Mouse (Mus musculus): Measurements from ENCODE around the gene Zan. TPM values are rescaled to one million over a fixed set of nuclear protein-coding genes. Genes with fewer than 3 reads are reported as not detected.
A peak's percentile ranks its signal among the peaks of the same experiment; 100 is the strongest.

Zan gene
- polyA plus RNA-seq (2012; ENCODE audit: insufficient read depth, insufficient read length, low replicate concordance, missing spikeins) = not detected in 2 replicates

DNA sequence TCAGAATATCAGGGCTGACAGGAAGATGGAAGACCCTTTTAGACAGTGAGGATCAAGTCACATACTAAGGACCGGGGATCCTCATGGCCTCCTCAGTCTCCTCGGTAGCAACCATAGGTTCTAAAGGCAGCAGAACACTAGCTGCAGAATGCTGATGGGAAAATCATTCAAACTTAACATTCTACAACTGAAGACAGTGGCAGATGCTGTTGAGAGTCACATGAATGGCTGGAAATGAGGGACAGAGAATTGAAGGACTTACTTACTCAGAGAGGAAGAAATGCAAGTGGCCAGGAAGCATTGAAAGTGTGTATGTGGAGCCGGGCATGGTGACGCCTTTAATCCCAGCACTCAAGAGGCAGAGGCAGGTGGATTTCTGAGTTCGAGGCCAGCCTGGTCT, at the start of gene Zan:
Gene Zan (minus strand): TSS at position 101 of the 400 bp plus-strand sequence.
- WGBS = 87% methylated on average over 5 of the region's 5 CpGs

DNA sequence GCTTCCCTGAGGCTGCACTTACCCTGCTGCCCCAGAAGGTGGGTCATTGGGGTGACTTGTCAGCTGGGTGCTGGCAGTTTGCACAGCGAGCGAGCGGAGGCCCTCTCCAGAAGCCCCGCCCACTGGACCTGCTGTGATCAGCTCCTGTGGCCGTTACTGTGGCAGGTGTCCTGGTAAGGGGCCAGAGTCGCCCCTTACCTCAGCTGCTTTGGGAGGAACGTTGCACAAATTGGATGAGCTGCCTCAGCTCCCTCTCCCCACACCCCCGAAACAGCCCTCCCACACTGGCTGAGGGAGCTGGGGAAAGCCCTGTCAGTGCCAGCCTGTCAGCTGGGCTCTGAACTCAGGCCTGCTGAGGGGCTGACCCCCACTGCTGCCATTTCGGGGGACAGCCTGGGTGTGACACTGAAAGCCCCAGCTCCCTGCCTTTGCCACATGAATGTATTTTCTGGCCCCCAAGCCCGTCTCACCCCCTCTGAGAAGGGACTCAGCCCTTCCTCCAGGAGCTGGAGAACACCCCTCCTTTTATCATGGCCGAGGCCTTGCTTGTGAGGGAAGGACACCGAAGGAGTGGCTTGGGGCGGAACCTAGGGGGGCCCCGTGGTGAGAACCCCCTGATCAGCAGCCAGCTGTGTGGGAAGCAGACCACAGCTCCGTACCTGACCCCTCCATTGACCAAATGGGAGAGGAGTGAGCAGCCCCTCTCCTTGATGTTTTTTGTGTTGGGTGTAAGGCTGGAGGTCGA, 49.5 kb upstream of the Zan start:
- TF ChIP-seq POLR2A (IDR thresholded peaks at IDR 0.05; ENCODE audit: insufficient read depth, low read depth, low read length) = no peak
- TF ChIP-seq CTCF (IDR thresholded peaks at IDR 0.05; ENCODE audit: insufficient read depth, low read depth, low read length) = no peak
- 19% methylated on average over 16 of the region's 16 CpGs for WGBS
- Histone ChIP-seq H3K4me3 (ENCODE audit: insufficient read depth, low read depth, low read length) (no peak overlapping the region), H3K27ac (ENCODE audit: insufficient read depth, low read depth, low read length) (peak overlapping the region; percentile 70), H3K4me1 (ENCODE audit: control insufficient read depth, insufficient read depth, low read length) (peaks cover 74% of the 10 kb centered on the region)

More for the DNA sequence above, at the start of gene Zan:
- Histone ChIP-seq H3K4me3 (ENCODE audit: insufficient read depth, low read depth, low read length) (no peak within 1 kb of the TSS), H3K4me1 (ENCODE audit: control insufficient read depth, insufficient read depth, low read length) (no peaks in the 10 kb centered on the region), H3K27ac (ENCODE audit: insufficient read depth, low read depth, low read length) (no peak within 1 kb of the TSS)
- TF ChIP-seq POLR2A (IDR thresholded peaks at IDR 0.05; ENCODE audit: insufficient read depth, low read depth, low read length) (no peak), CTCF (IDR thresholded peaks at IDR 0.05; ENCODE audit: insufficient read depth, low read depth, low read length) (no peak)

DNA sequence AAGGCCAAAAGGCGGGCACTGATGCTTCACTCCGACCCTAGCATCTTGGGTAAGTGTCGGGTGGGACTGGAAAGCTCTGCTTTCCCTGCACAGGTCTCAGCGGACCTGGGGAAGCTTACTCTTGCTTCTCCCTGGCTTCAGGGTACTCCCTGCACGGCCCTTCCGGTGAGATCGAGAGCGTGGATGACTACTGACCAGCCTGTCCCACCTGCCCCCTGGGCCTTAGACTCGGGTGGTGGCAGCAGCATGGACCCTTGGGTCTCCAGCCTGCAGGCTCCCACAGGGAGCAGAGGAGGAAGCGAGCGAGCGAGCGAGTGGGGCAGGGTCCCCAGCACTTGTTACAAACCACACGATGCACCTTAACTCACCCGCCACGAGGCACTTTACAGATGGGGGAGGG, 48.6 kb upstream of the Zan start:
- H3K4me1 ChIP-seq (ENCODE audit: control insufficient read depth, insufficient read depth, low read length) = peaks cover 74% of the 10 kb centered on the region
- H3K4me3 ChIP-seq (ENCODE audit: insufficient read depth, low read depth, low read length) = no peak overlapping the region
- TF ChIP-seq CTCF (IDR thresholded peaks at IDR 0.05; ENCODE audit: insufficient read depth, low read depth, low read length) (no peak), POLR2A (IDR thresholded peaks at IDR 0.05; ENCODE audit: insufficient read depth, low read depth, low read length) (no peak)
- 69% methylated on average over 16 of the region's 16 CpGs for WGBS
- no peak overlapping the region for H3K27ac ChIP-seq (ENCODE audit: insufficient read depth, low read depth, low read length)

DNA sequence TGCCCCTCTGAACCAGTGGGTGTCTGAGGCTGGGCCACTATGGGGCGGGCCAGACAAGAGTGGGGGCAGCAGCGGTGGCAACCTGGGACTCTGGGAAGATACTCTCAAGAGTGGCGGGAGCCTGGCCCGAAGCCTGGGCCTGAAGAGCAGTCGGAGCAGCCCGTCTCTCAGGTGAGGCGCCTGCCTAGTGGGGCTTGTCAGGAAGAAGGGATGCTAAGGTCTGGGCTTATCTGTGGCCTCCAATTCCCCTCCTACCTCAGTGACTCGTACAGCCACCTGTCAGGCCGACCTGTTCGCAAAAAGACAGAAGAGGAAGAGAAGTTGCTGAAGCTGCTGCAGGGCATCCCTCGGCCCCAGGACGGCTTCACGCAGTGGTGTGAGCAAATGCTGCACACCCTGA, 47.8 kb upstream of the Zan start:
- H3K4me1 ChIP-seq (ENCODE audit: control insufficient read depth, insufficient read depth, low read length) = peaks cover 67% of the 10 kb centered on the region
- no peak overlapping the region for H3K4me3 ChIP-seq (ENCODE audit: insufficient read depth, low read depth, low read length)
- WGBS = 88% methylated on average over 13 of the region's 13 CpGs
- TF ChIP-seq POLR2A (IDR thresholded peaks at IDR 0.05; ENCODE audit: insufficient read depth, low read depth, low read length) (no peak), CTCF (IDR thresholded peaks at IDR 0.05; ENCODE audit: insufficient read depth, low read depth, low read length) (no peak)
- no peak overlapping the region for H3K27ac ChIP-seq (ENCODE audit: insufficient read depth, low read depth, low read length)

DNA sequence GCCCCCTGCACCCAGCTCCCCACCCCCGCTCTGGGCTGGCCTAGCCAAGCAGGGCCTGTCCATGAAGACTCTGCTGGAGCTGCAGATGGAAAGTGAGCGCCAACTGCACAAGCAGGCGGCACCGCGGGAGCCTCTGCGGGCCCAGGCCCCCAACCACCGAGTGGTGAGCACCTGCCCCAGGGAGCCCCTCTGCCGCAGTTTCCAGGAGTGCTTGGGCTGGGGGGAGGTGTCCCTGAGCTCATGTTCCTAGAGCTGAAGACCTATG, 47.3 kb upstream of the Zan start:
- TF ChIP-seq POLR2A (IDR thresholded peaks at IDR 0.05; ENCODE audit: insufficient read depth, low read depth, low read length) (no peak), CTCF (IDR thresholded peaks at IDR 0.05; ENCODE audit: insufficient read depth, low read depth, low read length) (no peak)
- 67% methylated on average over 8 of the region's 8 CpGs for WGBS
- no peak overlapping the region for H3K4me3 ChIP-seq (ENCODE audit: insufficient read depth, low read depth, low read length)
- H3K27ac ChIP-seq (ENCODE audit: insufficient read depth, low read depth, low read length) = peak overlapping the region; percentile 81; the same call in 1 of the 2 replicates
- H3K4me1 ChIP-seq (ENCODE audit: control insufficient read depth, insufficient read depth, low read length) = peaks cover 63% of the 10 kb centered on the region

DNA sequence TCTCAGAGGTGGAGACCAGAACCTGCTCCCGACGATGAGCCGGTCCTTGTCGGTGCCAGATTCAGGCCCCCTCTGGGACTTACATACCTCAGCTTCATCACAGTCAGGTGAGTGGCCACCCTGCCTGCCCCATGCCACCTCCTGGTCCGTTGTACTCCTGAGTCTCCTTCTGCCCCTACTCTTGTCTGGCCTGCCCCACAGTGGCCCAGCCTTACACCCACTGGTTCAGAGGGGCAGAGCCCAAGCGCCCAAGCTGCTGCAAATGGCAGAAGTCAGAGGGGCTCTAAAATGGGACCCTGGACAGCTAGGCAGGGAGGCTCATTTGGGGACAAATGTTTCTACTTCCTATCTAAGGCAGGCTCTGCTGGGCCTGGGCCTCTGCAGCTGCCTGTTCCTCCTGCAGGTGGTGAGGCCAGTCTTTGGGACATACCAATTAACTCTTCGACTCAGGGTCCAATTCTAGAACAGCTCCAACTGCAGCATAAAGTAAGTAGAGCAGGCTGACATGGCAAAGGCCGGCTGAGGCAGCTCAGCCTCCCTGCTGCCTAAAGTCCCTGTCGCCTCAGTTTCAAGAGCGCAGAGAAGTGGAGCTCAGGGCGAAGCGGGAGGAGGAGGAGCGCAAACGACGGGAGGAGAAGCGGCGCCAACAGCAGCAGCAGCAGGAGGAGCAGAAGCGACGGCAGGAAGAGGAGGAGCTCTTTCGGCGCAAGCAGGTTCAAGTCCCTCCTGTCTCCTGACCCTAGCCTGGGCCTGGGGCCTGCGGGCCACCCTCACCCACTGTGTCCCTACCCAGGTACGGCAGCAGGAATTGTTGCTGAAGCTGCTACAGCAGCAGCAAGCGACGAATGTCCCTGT, 46.8 kb upstream of the Zan start:
- peaks cover 57% of the 10 kb centered on the region for H3K4me1 ChIP-seq (ENCODE audit: control insufficient read depth, insufficient read depth, low read length)
- no peak for TF ChIP-seq POLR2A (IDR thresholded peaks at IDR 0.05; ENCODE audit: insufficient read depth, low read depth, low read length)
- TF ChIP-seq CTCF (IDR thresholded peaks at IDR 0.05; ENCODE audit: insufficient read depth, low read depth, low read length) = no peak
- no peak overlapping the region for H3K4me3 ChIP-seq (ENCODE audit: insufficient read depth, low read depth, low read length)
- peak overlapping the region; percentile 81; the same call in 1 of the 2 replicates for H3K27ac ChIP-seq (ENCODE audit: insufficient read depth, low read depth, low read length)
- 56% methylated on average over 25 of the region's 25 CpGs for WGBS

DNA sequence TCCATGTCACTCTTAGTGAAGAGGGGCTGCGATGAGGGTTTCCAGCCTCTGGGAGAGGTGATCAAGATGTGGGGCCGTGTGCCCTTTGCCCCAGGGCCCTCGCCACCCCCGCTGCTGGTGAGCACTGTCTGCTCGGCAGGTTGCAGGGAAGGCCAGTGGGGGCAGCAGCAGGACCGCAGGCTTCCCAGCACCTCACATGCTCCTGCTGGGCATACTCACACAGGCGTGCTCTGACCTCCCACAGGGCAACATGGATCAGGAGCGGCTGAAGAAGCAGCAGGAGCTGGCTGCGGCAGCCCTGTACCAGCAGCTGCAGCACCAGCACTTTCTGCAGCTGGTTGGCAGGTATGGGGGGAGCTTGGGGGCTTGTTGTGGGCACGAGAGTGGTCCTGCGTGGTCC, 45.8 kb upstream of the Zan start:
- Histone ChIP-seq H3K4me3 (ENCODE audit: insufficient read depth, low read depth, low read length) (no peak overlapping the region), H3K27ac (ENCODE audit: insufficient read depth, low read depth, low read length) (no peak overlapping the region), H3K4me1 (ENCODE audit: control insufficient read depth, insufficient read depth, low read length) (peaks cover 54% of the 10 kb centered on the region)
- TF ChIP-seq POLR2A (IDR thresholded peaks at IDR 0.05; ENCODE audit: insufficient read depth, low read depth, low read length) = no peak
- TF ChIP-seq CTCF (IDR thresholded peaks at IDR 0.05; ENCODE audit: insufficient read depth, low read depth, low read length) = no peak
- WGBS = 61% methylated on average over 11 of the region's 11 CpGs

DNA sequence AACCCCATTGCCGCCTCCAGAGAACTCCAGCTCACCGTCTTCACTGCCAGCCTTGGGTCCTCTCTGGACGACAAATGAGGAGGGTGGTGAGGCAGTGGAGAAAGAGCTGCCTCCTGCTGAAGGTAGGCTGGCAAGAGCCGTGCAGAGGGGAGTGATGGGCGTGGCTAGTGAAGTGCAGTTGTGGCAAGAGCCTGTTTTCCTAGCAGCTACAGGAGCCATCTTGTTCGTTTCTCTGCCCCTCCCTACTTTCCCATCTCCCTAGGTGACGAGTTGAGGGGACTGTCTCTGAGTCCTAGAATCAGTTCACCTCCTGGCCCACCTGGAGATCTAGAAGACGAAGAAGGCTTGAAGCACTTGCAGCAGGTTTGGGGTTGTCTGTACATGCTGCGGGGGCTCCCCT, 45.0 kb upstream of the Zan start:
- no peak overlapping the region for H3K27ac ChIP-seq (ENCODE audit: insufficient read depth, low read depth, low read length)
- TF ChIP-seq CTCF (IDR thresholded peaks at IDR 0.05; ENCODE audit: insufficient read depth, low read depth, low read length) (no peak), POLR2A (IDR thresholded peaks at IDR 0.05; ENCODE audit: insufficient read depth, low read depth, low read length) (no peak)
- 66% methylated on average over 9 of the region's 9 CpGs for WGBS
- H3K4me3 ChIP-seq (ENCODE audit: insufficient read depth, low read depth, low read length) = no peak overlapping the region
- H3K4me1 ChIP-seq (ENCODE audit: control insufficient read depth, insufficient read depth, low read length) = peaks cover 50% of the 10 kb centered on the region
